Mouse (Mus musculus): ENCODE measurements at regions not wholly inside any gene's neighbourhood (a gene's known extent, or its start where the extent isn't known, plus 50 kb on each side); places are given as distances from the start of the nearest gene placed in this dataset.

GRCm38 (mm10) chr12:77698088-77698487, 460.2 kb downstream of the Fut8 start:
- TF ChIP-seq CTCF (IDR thresholded peaks at IDR 0.05; ENCODE audit: low read depth) = no peak
- TF ChIP-seq EP300 (IDR thresholded peaks at IDR 0.05; ENCODE audit: low read depth) = no peak

Measured in heart, postnatal 0 days (tissue).